Mouse (Mus musculus) adrenal gland (tissue): ENCODE data around the gene Robo1.

Experiments
- intact Hi-C: fragments of 180-260 bp; cut with DNase I; formaldehyde crosslinking; loops from one replicate; pipeline ENCODE4 v1.15.1; 2025

Robo1 gene

DNA sequence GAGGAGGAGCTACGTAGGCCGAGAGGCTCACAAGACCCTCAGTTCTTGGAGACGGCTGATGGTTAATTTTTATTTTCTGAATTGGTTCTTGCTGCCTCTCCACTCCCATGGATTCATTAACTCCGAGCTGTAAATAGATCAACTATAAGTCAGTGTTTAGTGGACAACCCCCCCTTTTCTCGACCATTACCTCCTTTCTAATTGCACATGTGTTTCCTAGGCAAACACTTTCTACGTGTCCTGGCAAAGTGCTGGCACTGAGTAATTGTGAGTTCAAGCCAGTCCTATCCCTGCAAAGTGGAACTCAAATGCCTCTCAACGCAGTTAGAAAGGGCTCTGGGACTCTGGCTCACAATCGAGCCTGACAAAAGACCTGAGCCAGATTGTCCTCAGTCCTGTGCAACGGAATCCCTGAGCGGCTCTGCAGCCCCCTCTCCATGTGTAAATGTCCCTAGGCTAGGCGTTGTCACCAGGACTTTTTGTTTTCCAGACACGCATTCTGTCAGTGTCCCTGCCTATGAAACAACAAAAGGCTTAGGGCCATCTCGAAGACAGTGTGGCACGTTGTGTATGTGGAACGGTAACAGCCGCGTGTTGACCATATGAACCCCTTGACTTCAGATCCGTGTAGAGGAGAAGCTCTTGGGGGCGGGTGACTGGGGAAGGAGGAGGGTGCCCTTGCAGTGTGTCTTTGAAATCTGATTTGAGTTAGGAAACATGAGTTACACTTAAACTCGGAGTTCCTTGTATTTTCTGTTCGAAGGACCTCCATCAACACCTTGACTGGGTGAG lies 682.5 kb downstream of the Robo1 start:
- intact Hi-C loops: no loop called here

DNA sequence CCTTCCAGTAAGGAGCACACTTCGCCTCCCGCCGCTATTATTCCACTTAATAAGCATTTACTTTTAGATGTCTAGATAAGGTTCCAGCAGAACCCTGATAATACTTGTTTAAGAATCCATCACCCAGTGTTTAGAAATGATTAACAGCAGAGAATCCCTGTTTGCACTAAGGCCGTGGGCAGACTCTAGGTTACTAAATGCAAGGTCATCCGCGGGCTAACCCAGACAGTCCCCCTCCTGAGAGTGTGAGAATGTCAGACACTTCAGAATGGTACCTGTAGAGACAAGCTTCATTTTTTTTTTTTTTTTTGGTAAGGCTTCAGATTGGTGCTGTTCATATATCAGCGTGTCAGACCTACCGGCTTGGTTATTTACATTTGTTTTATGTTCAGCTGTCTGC lies 685.1 kb downstream of the Robo1 start:
- intact Hi-C loops: no loop called here

DNA sequence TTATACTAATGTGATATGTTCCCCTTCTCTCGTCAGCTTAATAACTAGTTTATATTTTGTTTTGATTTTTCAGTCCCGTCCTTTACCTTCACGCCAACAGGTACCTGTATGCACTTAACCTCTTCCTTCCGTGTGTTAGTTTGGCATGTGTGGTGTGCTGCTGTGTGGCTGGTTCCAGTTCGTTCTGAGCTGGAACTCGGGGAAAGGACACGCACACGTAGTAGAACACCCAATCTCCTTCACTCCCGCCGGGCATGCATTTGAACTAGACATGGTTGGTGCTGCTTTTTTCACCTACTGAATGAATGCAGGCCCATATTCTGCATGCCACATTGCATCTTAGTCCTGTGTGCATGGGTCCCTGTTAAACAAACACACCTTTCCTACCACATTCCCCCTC lies 685.5 kb downstream of the Robo1 start:
- intact Hi-C loops: no loop called here

DNA sequence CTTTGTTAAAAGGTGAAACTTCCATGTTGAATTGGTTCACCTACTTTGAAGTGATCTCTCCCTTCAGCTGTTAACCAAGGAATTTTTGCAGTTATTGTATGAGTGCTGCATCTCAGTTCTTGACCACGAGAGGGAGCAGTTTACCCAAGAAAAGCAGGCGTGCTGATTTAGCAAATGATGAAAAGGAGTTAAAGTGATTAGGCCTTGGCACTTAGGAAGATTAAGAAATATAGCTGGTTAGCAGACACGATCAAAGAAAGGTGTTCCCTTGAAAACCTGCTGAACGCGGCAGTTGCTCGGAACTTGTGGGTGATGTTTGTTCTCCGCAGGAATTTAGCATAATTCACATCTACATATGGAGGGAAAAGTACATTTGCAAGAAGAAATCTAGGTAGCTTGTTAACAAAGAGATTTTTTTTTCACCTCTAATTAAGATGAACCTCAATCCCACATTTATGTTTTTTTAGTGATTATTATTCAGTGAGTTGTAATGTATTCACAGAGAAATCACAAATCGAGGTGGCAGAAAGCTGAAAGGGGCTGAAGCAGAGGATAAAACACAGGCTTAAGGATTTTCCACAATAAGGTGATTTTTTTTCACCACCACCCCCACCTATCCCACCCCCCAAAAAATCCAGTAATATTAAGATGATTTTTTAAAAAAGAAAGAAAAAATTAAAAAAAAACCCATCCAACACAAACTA lies 687.3 kb downstream of the Robo1 start:
- intact Hi-C loops: no loop called here

DNA sequence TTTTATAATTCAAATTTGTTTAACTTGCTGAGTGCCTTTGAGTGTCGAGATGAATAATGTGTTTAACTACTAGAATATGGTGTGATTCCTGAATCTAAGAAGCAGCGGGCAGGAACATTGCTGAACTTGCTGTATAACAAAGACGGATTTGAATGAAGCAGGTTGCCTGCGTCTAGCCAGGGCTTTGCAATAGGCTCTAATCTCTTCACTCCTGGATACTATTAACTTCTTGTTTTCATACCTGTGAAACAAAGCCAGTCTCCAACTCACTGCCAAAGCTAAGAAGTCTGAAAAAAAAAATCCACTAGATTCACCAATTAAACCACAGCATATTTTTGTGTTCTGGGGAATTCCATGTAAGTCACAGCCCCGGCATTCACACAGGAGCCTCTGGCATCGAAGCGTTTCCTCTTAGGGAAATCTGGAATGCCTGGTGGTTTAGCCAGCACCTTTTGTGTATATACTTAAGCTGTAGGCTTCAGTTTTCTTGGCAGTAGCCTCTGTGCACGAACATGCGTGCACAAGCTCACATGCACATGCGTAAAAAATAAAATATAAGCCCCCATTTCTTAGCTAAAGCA lies 687.9 kb downstream of the Robo1 start:
- intact Hi-C loops: no loop called here

DNA sequence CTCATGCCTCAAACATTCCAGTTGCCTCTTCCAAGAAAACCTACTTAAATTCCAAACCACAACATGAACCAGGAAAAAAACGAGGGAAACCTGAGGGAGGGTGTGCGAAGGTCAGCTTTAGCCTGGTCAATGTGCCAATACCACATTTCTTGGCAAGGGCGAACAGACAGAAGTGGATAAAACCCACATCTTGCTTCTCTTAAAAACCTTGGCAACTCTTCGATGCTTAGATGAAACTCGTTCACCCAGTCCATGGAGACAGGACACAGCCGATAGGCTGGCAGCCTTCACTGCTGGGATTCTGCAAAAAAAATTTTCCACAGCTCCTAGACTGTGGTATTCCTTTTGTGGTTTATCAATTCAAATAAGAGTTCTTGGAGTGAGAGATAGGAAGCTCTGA lies 690.6 kb downstream of the Robo1 start:
- intact Hi-C loops: no loop called here

DNA sequence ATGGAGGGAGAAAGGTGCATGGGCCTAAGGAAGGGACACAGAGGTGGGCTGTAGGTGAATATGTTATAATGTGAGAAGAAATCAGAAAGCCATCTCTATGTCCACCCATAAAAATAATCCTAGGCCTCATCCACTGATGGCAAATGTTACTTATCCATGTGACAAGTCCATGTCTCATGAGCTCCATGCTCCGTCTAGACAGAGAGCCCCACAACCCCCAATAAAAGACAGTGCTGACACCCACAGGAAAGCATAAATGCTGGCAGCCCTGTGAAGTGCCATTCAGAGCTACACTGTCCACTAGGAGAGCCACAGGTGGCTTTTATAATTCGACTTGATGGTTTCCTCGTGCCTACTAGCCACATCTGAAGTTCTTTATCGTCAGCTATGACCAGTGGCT lies 694.6 kb downstream of the Robo1 start:
- intact Hi-C loops: loop anchor here (10.0 kb wide), 1 partner anchor 1412 kb away; the partner anchor contains the start of gene Robo2

DNA sequence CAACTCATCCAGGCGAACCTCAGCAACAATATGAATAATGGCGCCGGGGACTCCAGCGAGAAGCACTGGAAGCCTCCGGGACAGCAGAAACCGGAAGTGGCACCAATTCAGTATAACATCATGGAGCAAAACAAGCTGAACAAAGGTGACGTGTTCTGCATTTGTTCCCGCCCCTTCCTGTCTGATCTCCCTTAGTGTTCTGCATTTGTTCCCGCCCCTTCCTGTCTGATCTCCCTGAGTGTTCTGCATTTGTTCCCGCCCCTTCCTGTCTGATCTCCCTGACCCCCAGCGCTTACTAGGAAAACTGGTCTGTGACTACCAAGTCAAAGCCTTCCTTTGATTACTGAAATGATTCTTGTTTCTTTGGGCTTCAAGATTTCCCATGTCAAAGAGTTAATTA lies 696.5 kb downstream of the Robo1 start:
- intact Hi-C loops: loop anchor here (10.0 kb wide), 1 partner anchor 1410 kb away; the partner anchor contains the start of gene Robo2

DNA sequence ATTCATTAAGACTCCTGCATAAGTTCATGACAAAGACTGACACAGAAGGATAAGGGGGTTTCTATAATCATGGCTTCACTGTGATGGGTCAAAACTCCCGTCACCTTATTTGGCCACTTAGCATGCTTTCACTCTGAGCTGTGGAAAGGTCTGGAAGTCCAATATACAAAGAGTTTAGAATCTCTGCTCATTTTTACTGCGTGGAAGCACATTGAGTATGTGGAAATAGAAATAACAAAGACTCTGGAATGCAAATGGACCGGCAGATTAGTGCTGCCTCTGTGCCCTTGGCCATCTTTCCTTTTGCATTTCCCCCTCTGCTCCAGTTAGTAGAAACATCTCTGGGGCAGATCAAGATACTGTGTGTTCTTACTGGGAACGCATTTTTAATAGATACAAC lies 697.7 kb downstream of the Robo1 start:
- intact Hi-C loops: loop anchor here (10.0 kb wide), 1 partner anchor 1409 kb away; the partner anchor contains the start of gene Robo2

DNA sequence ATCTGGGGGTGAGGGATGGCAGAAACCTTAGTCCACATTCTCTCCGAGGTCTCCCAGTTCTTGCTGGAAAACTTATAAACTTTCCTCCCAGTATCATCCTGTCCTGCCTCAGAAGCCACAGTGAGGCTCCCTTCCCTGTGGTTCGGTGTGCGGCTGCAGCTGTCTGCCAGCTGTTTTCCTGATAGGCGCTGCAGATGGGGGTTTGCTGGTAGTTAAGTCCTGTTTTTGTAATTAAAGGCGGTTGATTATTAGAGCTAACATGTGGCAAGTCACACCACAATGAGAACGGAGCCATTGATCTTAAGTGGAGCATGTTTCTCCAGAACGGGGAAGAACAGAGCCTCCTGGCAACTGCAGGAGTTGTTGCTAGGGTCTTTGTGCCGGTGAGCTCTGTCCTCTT lies 699.3 kb downstream of the Robo1 start:
- intact Hi-C loops: loop anchor here (10.0 kb wide), 1 partner anchor 1407 kb away; the partner anchor contains the start of gene Robo2

DNA sequence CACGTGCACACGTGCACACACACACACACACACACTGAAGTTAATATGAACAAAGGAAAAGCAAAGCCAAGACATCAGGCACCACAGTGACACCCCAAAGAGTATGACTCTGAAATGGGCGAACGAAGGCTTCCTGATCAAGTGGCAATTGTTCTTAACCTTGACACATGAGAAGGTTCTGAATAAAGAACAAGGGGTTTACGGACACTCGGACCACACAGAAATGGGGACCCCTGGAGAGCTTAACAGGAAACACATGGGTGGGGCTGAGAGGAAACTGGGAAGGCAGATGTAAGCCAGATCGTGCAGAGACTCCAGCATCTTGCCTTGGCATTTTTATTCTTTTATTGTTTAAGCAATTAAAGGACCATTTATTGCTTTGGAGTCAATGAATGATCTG lies 703.2 kb downstream of the Robo1 start:
- intact Hi-C loops: no loop called here

DNA sequence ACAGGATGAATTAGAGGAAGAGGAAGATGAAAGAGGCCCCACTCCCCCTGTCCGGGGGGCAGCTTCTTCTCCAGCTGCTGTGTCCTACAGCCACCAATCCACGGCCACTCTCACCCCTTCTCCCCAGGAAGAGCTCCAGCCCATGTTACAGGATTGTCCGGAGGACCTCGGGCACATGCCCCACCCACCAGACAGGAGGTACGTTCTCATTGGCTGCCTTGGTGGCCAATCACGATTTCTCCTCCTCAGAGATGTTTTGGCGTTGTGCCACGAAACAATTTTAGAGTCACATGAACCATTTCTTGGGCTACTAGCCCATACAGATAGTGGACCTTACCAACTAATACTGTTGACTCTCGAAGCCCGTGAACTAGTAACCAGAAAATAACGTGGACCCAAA lies 704.8 kb downstream of the Robo1 start:
- intact Hi-C loops: no loop called here

DNA sequence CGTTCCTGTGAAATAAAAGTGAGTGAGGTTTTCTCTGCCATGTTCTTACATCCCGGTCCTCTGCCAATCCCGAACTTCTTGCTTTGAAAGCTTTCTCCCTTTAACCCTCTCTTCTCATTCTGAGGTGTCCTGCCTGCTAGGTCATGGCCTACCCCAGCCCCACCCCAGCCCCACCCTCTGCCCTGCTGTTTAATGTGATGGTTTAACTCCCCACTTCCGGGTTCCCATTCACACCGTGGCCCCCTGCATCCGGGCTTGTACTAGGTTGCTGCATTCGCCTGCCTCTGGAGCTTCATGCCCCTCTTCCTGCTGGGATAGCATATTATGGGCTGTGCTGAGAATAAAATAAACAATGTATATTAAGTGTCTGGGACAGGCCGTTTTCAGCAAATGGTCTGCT lies 706.4 kb downstream of the Robo1 start:
- intact Hi-C loops: no loop called here

DNA sequence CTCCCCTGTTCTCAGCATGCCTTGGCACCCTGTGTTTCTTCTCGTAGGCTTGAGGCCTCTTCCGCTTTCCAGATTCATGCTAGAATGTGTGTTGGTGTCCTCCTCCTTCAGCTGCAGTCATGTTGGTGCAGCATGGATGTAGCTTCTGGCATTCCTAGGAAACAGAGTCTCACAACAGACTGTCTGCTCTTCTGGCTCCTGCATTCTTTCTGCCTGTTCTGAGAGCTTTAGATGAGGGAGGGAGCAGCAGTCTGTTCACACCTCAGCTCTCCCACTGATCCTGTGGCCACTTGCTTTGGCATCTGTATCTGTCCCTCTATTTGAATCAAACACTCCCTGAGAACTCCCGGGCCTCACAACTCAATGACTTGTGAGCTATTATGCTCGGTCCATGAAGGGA lies 707.9 kb downstream of the Robo1 start:
- intact Hi-C loops: no loop called here

DNA sequence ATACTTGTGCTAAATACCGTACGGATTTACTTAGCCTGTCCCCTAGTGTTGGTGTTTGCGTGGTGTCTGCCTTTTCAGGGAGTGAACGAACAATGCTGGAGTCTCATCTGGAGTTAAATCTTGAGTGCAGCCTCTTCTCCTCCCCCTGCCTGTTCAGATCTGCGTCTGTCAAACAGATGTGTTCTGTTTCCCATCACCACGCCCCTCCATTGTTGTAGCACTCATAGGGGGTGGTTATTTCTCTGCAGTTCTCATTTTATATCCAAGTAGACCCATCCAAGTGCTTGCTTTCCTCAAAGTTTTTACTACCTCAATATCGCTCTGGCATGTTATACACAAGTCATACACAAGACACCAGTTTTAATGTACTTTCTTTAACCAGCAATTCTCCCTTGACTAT lies 708.7 kb downstream of the Robo1 start:
- intact Hi-C loops: no loop called here

DNA sequence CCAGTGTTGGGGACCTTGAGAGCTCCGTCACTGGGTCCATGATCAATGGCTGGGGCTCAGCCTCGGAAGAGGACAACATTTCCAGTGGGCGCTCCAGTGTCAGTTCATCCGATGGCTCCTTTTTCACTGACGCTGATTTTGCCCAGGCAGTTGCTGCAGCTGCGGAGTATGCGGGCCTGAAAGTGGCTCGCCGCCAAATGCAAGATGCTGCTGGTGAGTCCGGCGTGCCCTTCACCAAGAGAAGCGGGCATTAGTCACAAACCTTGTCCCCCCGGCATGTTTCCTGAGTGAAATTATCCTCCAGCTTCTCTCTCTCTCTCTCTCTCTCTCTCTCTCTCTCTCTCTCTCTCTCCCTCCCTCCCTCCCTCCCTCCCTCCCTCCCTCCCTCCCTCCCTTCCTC lies 716.2 kb downstream of the Robo1 start:
- intact Hi-C loops: no loop called here

DNA sequence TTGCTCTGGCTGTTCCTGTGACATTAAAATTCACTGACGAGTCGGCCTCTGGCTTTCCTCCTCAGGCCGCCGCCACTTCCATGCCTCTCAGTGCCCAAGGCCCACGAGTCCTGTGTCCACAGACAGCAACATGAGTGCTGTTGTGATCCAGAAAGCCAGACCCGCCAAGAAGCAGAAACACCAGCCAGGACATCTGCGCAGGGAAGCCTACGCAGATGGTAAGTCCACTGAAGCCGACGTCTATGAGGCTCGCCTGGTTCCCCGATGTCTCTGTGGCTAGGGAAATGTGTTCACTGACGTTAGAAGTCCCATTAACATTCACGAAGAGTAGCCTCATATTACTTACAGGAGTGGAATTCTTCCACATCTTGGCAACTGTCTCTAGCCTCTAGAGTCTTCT lies 719.6 kb downstream of the Robo1 start:
- intact Hi-C loops: no loop called here

DNA sequence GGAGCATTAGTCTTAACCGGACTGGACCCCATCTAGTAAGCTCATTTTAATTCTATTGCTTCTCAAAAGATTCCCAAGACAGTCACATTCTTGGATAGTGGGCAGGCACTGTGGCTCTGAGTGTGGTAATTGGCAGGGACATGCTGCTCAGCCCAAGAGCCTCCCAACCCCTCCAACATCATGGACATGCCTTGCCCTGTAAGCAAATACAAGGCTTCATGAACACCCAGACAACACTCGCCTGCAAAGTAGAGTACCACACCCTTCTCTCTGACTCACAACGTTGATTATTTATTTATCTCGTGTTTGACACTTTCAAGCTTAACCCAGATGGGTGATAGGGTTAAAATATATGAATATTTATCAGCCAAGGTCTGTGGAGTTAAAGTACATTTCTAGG lies 722.9 kb downstream of the Robo1 start:
- intact Hi-C loops: no loop called here

DNA sequence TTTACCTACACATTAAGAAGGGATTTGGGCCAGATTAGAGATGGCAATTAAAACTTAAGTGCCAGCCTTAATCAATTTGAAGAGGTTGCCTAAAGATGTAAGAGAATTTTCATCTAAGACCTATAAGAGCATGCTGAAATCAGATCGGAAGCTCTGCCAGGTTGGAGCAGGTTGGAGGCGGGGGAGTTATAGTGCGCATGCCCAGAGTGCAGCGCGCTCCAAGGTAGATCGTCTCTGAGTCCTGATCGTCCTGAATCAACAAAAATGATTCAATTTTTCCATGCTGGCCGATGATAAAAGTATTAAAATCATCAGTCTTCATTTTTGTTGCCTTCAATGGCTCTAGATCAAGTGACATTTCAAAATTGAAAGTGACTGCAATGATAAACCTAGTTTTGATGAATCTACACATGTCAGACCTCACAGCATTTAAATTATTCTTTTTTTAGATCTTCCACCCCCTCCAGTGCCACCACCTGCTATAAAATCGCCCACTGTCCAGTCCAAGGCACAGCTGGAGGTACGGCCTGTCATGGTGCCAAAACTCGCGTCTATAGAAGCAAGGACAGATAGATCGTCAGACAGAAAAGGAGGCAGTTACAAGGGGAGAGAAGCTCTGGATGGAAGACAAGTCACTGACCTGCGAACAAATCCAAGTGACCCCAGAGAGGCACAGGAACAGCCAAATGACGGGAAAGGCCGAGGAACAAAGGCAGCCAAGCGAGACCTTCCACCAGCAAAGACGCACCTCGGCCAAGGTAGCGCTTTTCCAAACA lies 727.3 kb downstream of the Robo1 start:
- intact Hi-C loops: no loop called here

DNA sequence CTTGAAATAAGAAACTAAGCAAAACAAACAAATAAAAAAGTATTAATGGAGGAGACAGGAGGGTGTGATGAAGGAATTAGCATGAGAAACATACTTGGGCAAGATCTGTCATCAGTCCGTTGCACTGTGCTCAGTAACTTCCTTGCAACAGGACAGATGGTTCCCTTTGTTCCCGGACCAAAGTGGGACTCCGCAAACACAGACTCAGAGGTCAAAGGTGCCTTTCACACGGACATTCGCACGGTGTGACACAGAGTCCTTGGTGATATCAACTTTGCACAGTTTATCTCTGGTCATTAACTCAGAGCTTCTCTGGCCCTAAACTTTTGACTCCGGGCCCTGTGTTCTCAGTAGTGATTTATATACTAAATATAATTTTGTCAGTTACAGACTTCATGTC lies 730.4 kb downstream of the Robo1 start:
- intact Hi-C loops: no loop called here

DNA sequence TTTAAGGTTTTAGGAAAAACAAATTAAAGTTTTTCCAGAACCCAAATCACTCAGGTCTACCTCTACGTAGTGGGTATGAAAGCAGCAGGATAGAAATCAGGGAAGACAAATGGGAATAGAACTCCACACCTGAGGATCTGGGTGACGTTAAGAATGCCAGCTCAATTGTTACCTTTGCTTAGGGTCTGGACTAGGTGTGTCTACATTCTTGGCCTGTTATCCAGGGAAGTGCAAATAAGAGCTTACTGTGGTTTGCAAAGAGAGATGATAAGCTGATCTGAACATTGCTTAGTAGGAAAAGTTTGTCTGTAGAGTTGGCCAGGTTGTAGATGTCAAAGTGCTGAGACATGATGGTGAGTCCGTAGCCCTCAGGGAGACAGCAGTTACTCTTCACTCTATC lies 754.4 kb downstream of the Robo1 start:
- intact Hi-C loops: no loop called here

DNA sequence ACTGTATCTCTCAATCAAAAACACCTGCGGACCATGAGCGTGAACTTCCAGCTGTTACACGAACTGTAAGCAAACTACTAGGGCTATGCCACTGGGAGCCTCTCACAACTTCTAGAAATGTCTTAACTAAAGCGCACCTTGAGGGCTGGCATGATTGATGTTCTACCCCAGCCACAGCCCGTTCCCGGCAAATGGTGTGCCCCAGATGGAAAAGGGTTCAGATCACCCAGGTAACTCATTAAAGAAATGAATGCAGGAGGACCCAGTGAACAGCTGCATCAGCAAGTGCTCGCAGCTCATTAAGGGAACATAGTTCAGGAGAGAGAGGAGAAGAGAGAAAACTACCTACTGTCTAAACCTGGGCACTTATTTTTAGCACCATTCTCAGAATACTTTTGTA lies 759.7 kb downstream of the Robo1 start:
- intact Hi-C loops: no loop called here
